Mouse (Mus musculus): Measurements from ENCODE around the gene Slc51a. TPM values are rescaled to one million over a fixed set of nuclear protein-coding genes. Genes with fewer than 3 reads are reported as not detected.

Slc51a gene
- polyA plus RNA-seq, 1 experiment, result not detected

DNA sequence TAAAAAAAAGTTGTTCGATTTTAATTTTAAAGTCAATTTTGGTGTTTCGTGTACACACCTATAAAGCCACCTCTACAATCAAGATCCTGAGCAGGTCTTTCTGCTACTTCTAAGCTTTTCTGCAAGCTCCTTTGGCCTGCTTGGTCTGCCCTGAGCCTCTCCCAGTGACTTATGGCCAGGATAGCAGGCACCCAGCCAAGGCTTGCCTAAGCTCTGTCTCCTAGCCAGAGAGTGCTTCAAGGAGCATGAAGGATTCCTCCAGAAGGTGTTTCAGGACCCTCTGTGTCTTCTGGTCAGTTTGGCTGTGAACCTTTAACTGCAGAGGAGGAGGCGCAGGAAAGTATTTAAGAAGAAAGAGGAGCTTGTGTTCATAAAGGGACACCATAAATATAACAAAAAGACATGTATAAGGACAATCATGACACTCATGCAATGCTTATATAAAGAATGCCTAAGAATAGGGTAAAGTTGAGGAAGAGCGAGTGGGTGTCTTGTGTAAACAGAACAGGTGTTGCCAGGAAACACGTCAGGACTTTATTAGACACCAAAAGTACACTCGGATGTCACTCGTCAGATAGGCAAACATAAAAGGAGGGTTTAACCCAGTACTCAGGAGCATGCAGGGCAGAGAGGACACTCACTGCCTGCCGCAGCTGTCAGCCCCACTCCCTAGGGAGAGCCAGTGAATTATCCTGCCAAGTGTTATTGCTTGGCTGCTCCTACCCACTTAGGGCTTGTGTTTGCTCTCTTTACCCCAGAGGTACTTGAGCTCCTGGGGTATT, 36.0 kb upstream of the Slc51a start:
- Histone ChIP-seq H3K36me3 (ENCODE audit: control insufficient read depth, insufficient read depth, low read length, poor library complexity, severe bottlenecking) (no peaks in the 10 kb centered on the region), H3K27ac (ENCODE audit: insufficient read depth, low read length) (no peak overlapping the region), H3K9ac (ENCODE audit: low read depth, poor library complexity, severe bottlenecking) (no peak overlapping the region), H3K9me3 (replicated peaks; ENCODE audit: control insufficient read depth, insufficient read depth, low read length, poor library complexity, severe bottlenecking) (no peaks in the 10 kb centered on the region), H3K27me3 (ENCODE audit: control insufficient read depth, insufficient read depth, low read length, poor library complexity, severe bottlenecking) (no peaks in the 10 kb centered on the region), H3K4me3 (ENCODE audit: low read depth, low read length) (no peak overlapping the region), H3K4me1 (ENCODE audit: control insufficient read depth, insufficient read depth, low read length) (peaks cover 6% of the 10 kb centered on the region)
- no peak for TF ChIP-seq POLR2A (IDR thresholded peaks at IDR 0.05; ENCODE audit: insufficient read depth, low read length)
- TF ChIP-seq EP300 (IDR thresholded peaks at IDR 0.05; ENCODE audit: insufficient read depth, low read depth, low read length), result no peak
- TF ChIP-seq CTCF (IDR thresholded peaks at IDR 0.05; ENCODE audit: low read depth, low read length), result no peak

DNA sequence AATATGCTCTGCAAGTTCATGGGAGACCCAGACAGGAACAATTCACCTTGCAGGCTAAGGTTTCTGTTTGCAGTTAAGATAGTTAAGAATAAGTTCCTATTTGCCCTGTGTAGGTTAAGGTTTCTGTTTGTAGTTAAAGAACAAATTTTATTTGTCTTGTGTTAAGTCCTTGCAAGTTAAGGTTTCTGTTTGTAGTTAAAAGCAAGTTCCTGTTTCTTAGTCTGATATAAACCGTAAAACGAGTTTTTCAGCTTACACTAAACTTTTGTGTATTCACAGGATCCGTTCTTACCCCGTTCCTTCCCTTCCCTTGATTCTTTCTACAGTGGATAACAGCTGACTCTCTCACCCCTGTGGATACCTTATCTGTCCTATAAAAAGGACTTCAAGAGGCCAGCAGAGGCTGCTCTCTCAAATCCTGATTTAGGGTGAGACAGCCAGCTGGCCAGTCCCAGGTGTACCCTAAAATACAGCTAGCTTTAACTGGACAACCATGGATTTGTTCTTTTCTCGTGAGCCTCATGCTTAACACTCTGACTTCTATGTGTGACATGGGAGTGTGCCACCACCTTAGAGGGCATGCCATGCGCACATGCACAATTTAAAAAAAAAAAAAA, 35.0 kb upstream of the Slc51a start:
- H3K9ac ChIP-seq (ENCODE audit: low read depth, poor library complexity, severe bottlenecking), result no peak overlapping the region
- peaks cover 8% of the 10 kb centered on the region for H3K4me1 ChIP-seq (ENCODE audit: control insufficient read depth, insufficient read depth, low read length)
- no peaks in the 10 kb centered on the region for H3K36me3 ChIP-seq (ENCODE audit: control insufficient read depth, insufficient read depth, low read length, poor library complexity, severe bottlenecking)
- no peak overlapping the region for H3K4me3 ChIP-seq (ENCODE audit: low read depth, low read length)
- H3K27ac ChIP-seq (ENCODE audit: insufficient read depth, low read length), result no peak overlapping the region
- TF ChIP-seq POLR2A (IDR thresholded peaks at IDR 0.05; ENCODE audit: insufficient read depth, low read length) (no peak), EP300 (IDR thresholded peaks at IDR 0.05; ENCODE audit: insufficient read depth, low read depth, low read length) (no peak), CTCF (IDR thresholded peaks at IDR 0.05; ENCODE audit: low read depth, low read length) (no peak)
- no peaks in the 10 kb centered on the region for H3K9me3 ChIP-seq (replicated peaks; ENCODE audit: control insufficient read depth, insufficient read depth, low read length, poor library complexity, severe bottlenecking)
- H3K27me3 ChIP-seq (ENCODE audit: control insufficient read depth, insufficient read depth, low read length, poor library complexity, severe bottlenecking), result no peaks in the 10 kb centered on the region

DNA sequence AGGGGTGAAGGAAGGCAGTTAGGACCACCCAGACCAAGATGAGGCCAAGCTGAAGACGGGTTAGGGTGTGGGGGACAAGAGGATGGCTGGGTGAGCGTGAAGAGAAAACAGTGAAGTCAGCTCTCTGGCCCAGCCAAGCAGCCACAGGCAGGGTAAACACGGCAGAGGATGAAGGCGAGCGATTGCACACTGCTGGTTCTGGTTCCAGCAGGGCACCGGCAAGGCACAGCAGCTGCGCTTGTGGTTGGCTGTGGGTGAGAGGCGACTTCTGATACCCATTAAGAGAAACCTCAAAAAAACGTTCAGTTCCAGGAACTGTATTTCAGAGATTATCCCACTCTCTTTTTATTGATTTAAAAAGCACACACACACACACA, 32.7 kb upstream of the Slc51a start:
- H3K4me1 ChIP-seq (ENCODE audit: control insufficient read depth, insufficient read depth, low read length), result peaks cover 3% of the 10 kb centered on the region
- no peaks in the 10 kb centered on the region for H3K9me3 ChIP-seq (replicated peaks; ENCODE audit: control insufficient read depth, insufficient read depth, low read length, poor library complexity, severe bottlenecking)
- H3K36me3 ChIP-seq (ENCODE audit: control insufficient read depth, insufficient read depth, low read length, poor library complexity, severe bottlenecking), result no peaks in the 10 kb centered on the region
- TF ChIP-seq EP300 (IDR thresholded peaks at IDR 0.05; ENCODE audit: insufficient read depth, low read depth, low read length) (no peak), CTCF (IDR thresholded peaks at IDR 0.05; ENCODE audit: low read depth, low read length) (no peak), POLR2A (IDR thresholded peaks at IDR 0.05; ENCODE audit: insufficient read depth, low read length) (no peak)
- no peak overlapping the region for H3K27ac ChIP-seq (ENCODE audit: insufficient read depth, low read length)
- H3K9ac ChIP-seq (ENCODE audit: low read depth, poor library complexity, severe bottlenecking), result no peak overlapping the region
- H3K4me3 ChIP-seq (ENCODE audit: low read depth, low read length), result no peak overlapping the region
- H3K27me3 ChIP-seq (ENCODE audit: control insufficient read depth, insufficient read depth, low read length, poor library complexity, severe bottlenecking), result no peaks in the 10 kb centered on the region

DNA sequence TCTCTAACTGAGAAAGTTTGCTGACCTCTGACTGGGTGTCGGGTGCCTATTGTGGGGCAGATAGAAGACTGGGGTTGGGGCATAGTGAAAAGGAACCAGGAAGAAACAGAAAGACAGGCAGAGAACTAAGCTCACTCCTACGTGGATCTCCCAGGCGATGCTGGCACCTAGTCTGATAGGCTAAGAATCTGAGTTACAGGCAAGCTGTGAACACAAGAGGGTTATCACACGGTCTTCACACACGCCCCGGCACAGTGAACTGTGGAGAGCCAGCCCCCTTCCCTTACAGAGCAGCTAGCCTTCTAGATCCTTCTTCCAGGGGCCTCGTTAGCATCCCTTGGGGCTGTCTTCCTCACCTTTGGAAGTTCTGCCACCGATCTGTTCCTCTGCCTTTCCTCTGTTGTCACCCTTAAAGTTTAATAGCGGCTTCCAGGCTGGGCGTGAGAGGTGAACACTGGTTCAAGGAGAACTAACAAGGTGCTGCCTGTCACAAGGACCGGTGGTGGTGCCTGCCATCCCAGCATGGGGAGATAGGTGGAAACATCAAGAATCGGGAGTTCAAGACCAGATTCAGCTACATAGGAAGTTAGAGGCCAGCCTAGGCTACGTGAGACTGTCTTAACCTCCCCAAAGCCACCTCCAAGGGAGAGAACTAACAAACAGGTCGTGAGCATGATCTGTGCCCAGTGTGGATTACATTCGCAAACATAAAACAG, 32.1 kb upstream of the Slc51a start:
- Histone ChIP-seq H3K9ac (ENCODE audit: low read depth, poor library complexity, severe bottlenecking) (no peak overlapping the region), H3K27me3 (ENCODE audit: control insufficient read depth, insufficient read depth, low read length, poor library complexity, severe bottlenecking) (no peaks in the 10 kb centered on the region), H3K4me3 (ENCODE audit: low read depth, low read length) (no peak overlapping the region), H3K9me3 (replicated peaks; ENCODE audit: control insufficient read depth, insufficient read depth, low read length, poor library complexity, severe bottlenecking) (no peaks in the 10 kb centered on the region), H3K27ac (ENCODE audit: insufficient read depth, low read length) (no peak overlapping the region), H3K36me3 (ENCODE audit: control insufficient read depth, insufficient read depth, low read length, poor library complexity, severe bottlenecking) (no peaks in the 10 kb centered on the region), H3K4me1 (ENCODE audit: control insufficient read depth, insufficient read depth, low read length) (peaks cover 3% of the 10 kb centered on the region)
- no peak for TF ChIP-seq CTCF (IDR thresholded peaks at IDR 0.05; ENCODE audit: low read depth, low read length)
- no peak for TF ChIP-seq EP300 (IDR thresholded peaks at IDR 0.05; ENCODE audit: insufficient read depth, low read depth, low read length)
- TF ChIP-seq POLR2A (IDR thresholded peaks at IDR 0.05; ENCODE audit: insufficient read depth, low read length), result no peak

DNA sequence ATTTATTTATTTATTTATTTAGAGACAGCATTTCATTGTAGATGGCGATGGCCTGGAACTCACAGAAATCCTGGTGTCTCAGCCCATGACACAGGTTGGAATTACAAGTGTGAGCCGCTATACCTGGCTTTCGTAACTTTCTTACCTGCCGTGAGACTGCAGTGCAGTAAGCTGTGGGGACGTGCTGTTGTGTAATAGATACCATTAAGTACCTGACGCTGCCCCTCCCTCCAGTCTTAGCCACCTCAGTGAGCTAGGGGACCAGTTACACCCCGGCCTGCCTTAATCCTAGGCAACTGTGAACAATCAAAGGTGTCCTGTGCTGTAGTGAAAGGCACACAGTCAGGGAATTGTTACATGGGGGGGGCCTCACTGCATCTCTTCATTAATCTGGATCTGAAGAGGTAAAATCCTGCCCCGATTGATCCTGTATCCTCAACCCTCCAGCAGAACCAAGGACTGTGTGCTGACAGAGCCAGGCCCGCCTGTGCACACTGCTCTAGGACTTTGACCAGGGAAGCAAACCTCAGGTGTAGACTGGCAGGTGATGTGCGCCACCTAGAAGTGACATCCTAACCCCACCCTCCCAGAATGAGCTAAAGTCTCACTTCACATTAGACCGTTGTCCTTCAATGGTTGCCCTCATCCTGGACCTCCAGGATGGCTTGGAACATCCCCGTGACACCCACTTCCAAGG, 30.3 kb upstream of the Slc51a start:
- Histone ChIP-seq H3K27ac (ENCODE audit: insufficient read depth, low read length) (no peak overlapping the region), H3K4me1 (ENCODE audit: control insufficient read depth, insufficient read depth, low read length) (peaks cover 3% of the 10 kb centered on the region), H3K27me3 (ENCODE audit: control insufficient read depth, insufficient read depth, low read length, poor library complexity, severe bottlenecking) (no peaks in the 10 kb centered on the region), H3K36me3 (ENCODE audit: control insufficient read depth, insufficient read depth, low read length, poor library complexity, severe bottlenecking) (no peaks in the 10 kb centered on the region), H3K9me3 (replicated peaks; ENCODE audit: control insufficient read depth, insufficient read depth, low read length, poor library complexity, severe bottlenecking) (no peaks in the 10 kb centered on the region), H3K9ac (ENCODE audit: low read depth, poor library complexity, severe bottlenecking) (no peak overlapping the region), H3K4me3 (ENCODE audit: low read depth, low read length) (no peak overlapping the region)
- TF ChIP-seq CTCF (IDR thresholded peaks at IDR 0.05; ENCODE audit: low read depth, low read length) (no peak), EP300 (IDR thresholded peaks at IDR 0.05; ENCODE audit: insufficient read depth, low read depth, low read length) (no peak), POLR2A (IDR thresholded peaks at IDR 0.05; ENCODE audit: insufficient read depth, low read length) (no peak)

Data from ES-Bruce4 (cell line).